Mouse (Mus musculus) ES-Bruce4 (cell line): ENCODE data around the gene Cryzl2.

Experiments used
- CTCF ChIP-seq: IDR thresholded peaks from one replicate; pipeline ENCODE4 v1.8.1; 2011; ENCODE audit warnings: low read depth, low read length
- EP300 ChIP-seq: IDR thresholded peaks from 2 replicates; pipeline ENCODE4 v1.6.1; 2011; ENCODE audit warnings: low read depth, low read length; ENCODE audit not compliant: insufficient read depth
- POLR2A ChIP-seq: IDR thresholded peaks from one replicate; pipeline ENCODE4 v1.8.1; 2011; ENCODE audit warnings: low read length; ENCODE audit not compliant: insufficient read depth

- TF ChIP-seq CTCF (no peak), EP300 (no peak), POLR2A (no peak)
Measured at GRCm38 (mm10) chr1:157411341-157411710, 47.1 kb upstream of the Cryzl2 start.
